Mouse (Mus musculus) lung, postnatal 0 days (tissue): ENCODE measurements around the gene Ldlrap1. TPM values are rescaled to one million over a fixed set of nuclear protein-coding genes. Genes with fewer than 3 reads are reported as not detected.
A peak's percentile ranks its signal among the peaks of the same experiment; 100 is the strongest.

Experiments used
- ATAC-seq: fragments of 200-750 bp; cut with Nextera tagmentation; 2 replicates; pipeline ENCODE4 v1.8.0; 2017; ENCODE audit warnings: moderate library complexity
- DNase-seq: peaks from one replicate; pipeline ENCODE4 v3.0.0-alpha.2; 2016; ENCODE audit warnings: low spot score
- H3K27ac ChIP-seq: fragments of 300-500 bp; sonication (generic); 2 replicates; pipeline ENCODE4 v1.5.1; 2014; ENCODE audit warnings: antibody characterized with exemption, mild to moderate bottlenecking, low read length, mixed read lengths
- H3K27me3 ChIP-seq: fragments of 300-500 bp; sonication (generic); replicated peaks from 2 replicates; pipeline ENCODE4 v1.6.1; 2014; ENCODE audit warnings: low read length, mixed read lengths; ENCODE audit not compliant: insufficient read depth
- H3K36me3 ChIP-seq: fragments of 300-500 bp; sonication (generic); 2 replicates; pipeline ENCODE4 v1.6.1; 2014; ENCODE audit warnings: low read length, mixed read lengths; ENCODE audit not compliant: insufficient read depth
- H3K4me1 ChIP-seq: fragments of 300-500 bp; sonication (generic); 2 replicates; pipeline ENCODE4 v1.6.1; 2014; ENCODE audit warnings: antibody characterized with exemption, low read depth, low read length, mixed read lengths; ENCODE audit not compliant: insufficient read depth
- H3K4me2 ChIP-seq: fragments of 300-500 bp; sonication (generic); replicated peaks from 2 replicates; pipeline ENCODE4 v1.6.1; 2014; ENCODE audit warnings: low read depth, mild to moderate bottlenecking, low read length, moderate library complexity, mixed read lengths
- H3K4me3 ChIP-seq: fragments of 300-500 bp; sonication (generic); 2 replicates; pipeline ENCODE4 v1.5.1; 2014; ENCODE audit warnings: low read depth, low read length
- H3K9ac ChIP-seq: fragments of 300-500 bp; sonication (generic); replicated peaks from 2 replicates; pipeline ENCODE4 v1.6.1; 2014; ENCODE audit warnings: low read depth, mild to moderate bottlenecking
- H3K9me3 ChIP-seq: fragments of 300-500 bp; sonication (generic); 2 replicates; pipeline ENCODE4 v1.6.1; 2016; ENCODE audit warnings: low read length, mixed read lengths
- CTCF ChIP-seq: IDR thresholded peaks from 2 replicates; pipeline ENCODE4 v1.5.1; 2016; ENCODE audit warnings: antibody characterized with exemption, mild to moderate bottlenecking
- EP300 ChIP-seq: IDR thresholded peaks from 2 replicates; pipeline ENCODE4 v1.6.1; 2016; ENCODE audit warnings: antibody characterized with exemption, mild to moderate bottlenecking, control low read depth
- WGBS: fragments of 180-500 bp; shearing (Covaris S2); extraction: QIAGEN DNeasy Blood & Tissue Kit; methylation state at CpG from one replicate; pipeline ENCODE4 v1.1.7; 2014; 5-methylcytosine and 5-hydroxymethylcytosine counted together
- polyA plus RNA-seq: library from polyadenylated mRNA; unstranded; fragments of >200 nt; fragmentation: Nextera tagmentation; extraction: Ambion mirVana; gene quantifications from 2 replicates; pipeline ENCODE4 v1.2.1, GENCODE M21; 2015

Ldlrap1 gene
- polyA plus RNA-seq, 1 experiment from 2014 or later = 23.5 TPM

GRCm38 (mm10) chr4:134713937-134714336 lies 53.9 kb downstream of the Ldlrap1 start:
- peak; percentile 91 for DNase-seq

DNA sequence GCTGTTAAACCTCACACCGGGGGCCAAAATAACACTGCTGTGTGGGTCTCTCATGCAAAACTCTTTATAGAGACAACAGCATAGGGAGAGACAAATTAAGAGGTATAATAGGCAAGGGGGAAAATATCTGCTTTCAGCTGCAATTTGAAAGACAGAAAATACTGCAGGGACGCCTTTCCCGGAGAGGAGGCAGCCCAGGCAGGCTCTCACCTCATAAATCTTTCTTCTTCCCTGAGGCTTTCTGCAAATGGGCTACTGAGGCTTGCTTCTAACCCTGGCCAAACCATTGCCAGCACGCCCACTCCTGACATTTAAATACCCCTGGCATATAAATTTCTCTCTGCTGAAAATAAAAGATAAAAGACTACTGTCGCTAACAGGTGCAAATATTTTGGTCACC lies 62.5 kb downstream of the Ldlrap1 start:
- Histone ChIP-seq H3K4me3 (no peak overlapping the region), H3K4me2 (no peak overlapping the region), H3K9me3 (no peaks in the 10 kb centered on the region), H3K4me1 (peaks cover 12% of the 10 kb centered on the region), H3K36me3 (no peaks in the 10 kb centered on the region), H3K9ac (no peak overlapping the region), H3K27ac (no peak overlapping the region), H3K27me3 (no peaks in the 10 kb centered on the region; the same call in 1 of the 2 replicates)
- TF ChIP-seq EP300 (no peak), CTCF (no peak)
- ATAC-seq (no peak), DNase-seq (no peak)
- 52% methylated on average over 5 of the region's 5 CpGs for WGBS

More at GRCm38 (mm10) chr4:134713937-134714336, 53.9 kb downstream of the Ldlrap1 start:
- Histone ChIP-seq H3K4me3 (no peak overlapping the region), H3K4me1 (no peaks in the 10 kb centered on the region), H3K27me3 (no peaks in the 10 kb centered on the region), H3K9ac (no peak overlapping the region), H3K9me3 (no peaks in the 10 kb centered on the region), H3K27ac (no peak overlapping the region), H3K36me3 (no peaks in the 10 kb centered on the region), H3K4me2 (no peak overlapping the region)
- ATAC-seq = peak; percentile 92
- WGBS = 7% methylated on average over 8 of the region's 8 CpGs
- TF ChIP-seq EP300 (no peak), CTCF (peak; percentile 88)

DNA sequence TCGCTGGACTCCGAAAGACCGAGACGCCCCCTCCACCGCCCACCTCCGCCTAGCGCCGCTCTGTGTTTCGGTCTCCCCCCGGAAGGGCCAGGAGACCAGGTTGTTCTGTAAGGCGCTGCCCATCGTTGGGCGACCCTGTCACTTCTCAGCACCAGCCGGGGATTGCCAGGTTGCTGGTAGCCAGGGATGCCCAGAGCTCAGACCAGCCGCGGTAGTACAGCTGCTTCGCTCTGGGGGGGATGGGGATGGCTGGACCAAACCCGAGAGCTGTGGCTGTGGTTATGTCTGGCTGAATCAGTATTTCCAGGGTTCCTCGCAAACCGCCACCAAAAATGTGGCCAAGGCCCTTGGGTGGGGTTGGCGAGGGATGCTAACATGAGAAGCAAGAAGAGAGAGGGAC lies 63.2 kb downstream of the Ldlrap1 start:
- Histone ChIP-seq H3K27ac (no peak overlapping the region), H3K36me3 (no peaks in the 10 kb centered on the region), H3K4me2 (peak overlapping the region; percentile 99), H3K4me1 (peaks cover 12% of the 10 kb centered on the region), H3K27me3 (no peaks in the 10 kb centered on the region; the same call in 1 of the 2 replicates), H3K9me3 (no peaks in the 10 kb centered on the region), H3K4me3 (peak overlapping the region; percentile 35), H3K9ac (no peak overlapping the region)
- WGBS = under 1% methylated on average over 21 of the region's 21 CpGs
- TF ChIP-seq EP300 (no peak), CTCF (no peak)
- DNase-seq = no peak
- ATAC-seq = no peak

- H3K36me3 ChIP-seq = no peaks in the 10 kb centered on the region
- peak within 1 kb of the TSS; percentile 59 for H3K27ac ChIP-seq
- WGBS = 0% methylated on average over 59 of the region's 81 CpGs
- peak; percentile 99 for DNase-seq
- peak within 1 kb of the TSS; percentile 56 for H3K4me3 ChIP-seq
- TF ChIP-seq EP300 (no peak), CTCF (peak; percentile 11; the same call in 1 of the 2 replicates)
- no peaks in the 10 kb centered on the region; the same call in 1 of the 2 replicates for H3K27me3 ChIP-seq
- no peaks in the 10 kb centered on the region for H3K9me3 ChIP-seq
- ATAC-seq = peak; percentile 95
- H3K9ac ChIP-seq = peak within 1 kb of the TSS; percentile 54
- peaks cover 12% of the 10 kb centered on the region for H3K4me1 ChIP-seq
- peak within 1 kb of the TSS; percentile 99 for H3K4me2 ChIP-seq
Observed at GRCm38 (mm10) chr4:134703835-134704546, 63.8 kb downstream of the Ldlrap1 start, which contains the start of gene Man1c1. TSS of gene Man1c1 (minus strand) at chr4:134704290.

- Histone ChIP-seq H3K9me3 (no peaks in the 10 kb centered on the region), H3K9ac (peak overlapping the region; percentile 54), H3K4me2 (peak overlapping the region; percentile 99), H3K4me3 (peak overlapping the region; percentile 56), H3K36me3 (no peaks in the 10 kb centered on the region), H3K27ac (peak overlapping the region; percentile 59), H3K4me1 (peaks cover 12% of the 10 kb centered on the region), H3K27me3 (no peaks in the 10 kb centered on the region; the same call in 1 of the 2 replicates)
- peak; percentile 35 for DNase-seq
- WGBS = 2% methylated on average over 51 of the region's 90 CpGs
- TF ChIP-seq EP300 (no peak), CTCF (no peak; the same call in none of the 2 replicates)
- ATAC-seq = peak; percentile 16
Observed at GRCm38 (mm10) chr4:134702981-134703834, 64.6 kb downstream of the Ldlrap1 start.

DNA sequence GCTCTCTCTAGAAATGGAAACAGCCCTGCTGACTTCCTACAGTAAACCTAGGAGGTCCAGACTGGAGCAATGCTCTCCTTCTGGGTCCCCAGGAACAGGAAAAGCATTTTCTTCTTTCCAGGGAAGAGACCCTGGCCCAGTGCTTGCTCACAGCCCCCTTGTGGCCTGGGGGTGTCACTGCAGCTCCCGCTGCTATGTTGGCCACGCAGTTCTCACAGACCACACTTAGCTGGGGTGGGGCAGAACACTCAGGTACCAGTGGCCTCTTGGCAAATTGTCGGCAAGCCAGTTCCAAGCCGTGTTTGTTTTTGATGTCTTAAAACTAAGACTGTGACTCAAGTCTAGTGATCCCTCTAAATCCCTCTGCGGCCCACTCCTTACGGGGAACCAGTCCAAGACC lies 65.9 kb downstream of the Ldlrap1 start:
- Histone ChIP-seq H3K4me1 (peaks cover 12% of the 10 kb centered on the region), H3K36me3 (no peaks in the 10 kb centered on the region), H3K9ac (0 out of 2 replicates have a peak overlapping the region, but pooled peaks have one; percentile 10), H3K27me3 (no peaks in the 10 kb centered on the region; the same call in 1 of the 2 replicates), H3K27ac (no peak overlapping the region), H3K4me2 (peak overlapping the region; percentile 99), H3K9me3 (no peaks in the 10 kb centered on the region), H3K4me3 (peak overlapping the region; percentile 56; the same call in 1 of the 2 replicates)
- peak; percentile 90 for DNase-seq
- TF ChIP-seq CTCF (peak; percentile 97), EP300 (no peak)
- 17% methylated on average over 6 of the region's 6 CpGs for WGBS
- ATAC-seq = peak; percentile 21
